Mouse (Mus musculus): ENCODE measurements around the gene Notch3.
"Not testable (repeated sequence)": the region's sequence is repeated elsewhere in the genome, so short reads cannot be mapped to it uniquely, and the experiment has no call there.

The Notch3 gene

GRCm38 (mm10) chr17:32117287-32117871 lies 49.3 kb downstream of the Notch3 start:
- DNase-seq, result no peak

GRCm38 (mm10) chr17:32116586-32117286 lies 49.9 kb downstream of the Notch3 start:
- DNase-seq, result no peak

- not testable (repeated sequence) for DNase-seq
Measured at GRCm38 (mm10) chr17:32114486-32114885, 52.2 kb downstream of the Notch3 start.

- peak; percentile 63 for DNase-seq
Measured at GRCm38 (mm10) chr17:32113523-32114421, 52.9 kb downstream of the Notch3 start.

GRCm38 (mm10) chr17:32113255-32113522 lies 53.5 kb downstream of the Notch3 start:
- no peak for DNase-seq

- no peak for DNase-seq
Measured at GRCm38 (mm10) chr17:32112434-32113254, 54.0 kb downstream of the Notch3 start.

GRCm38 (mm10) chr17:32110980-32111780 lies 55.5 kb downstream of the Notch3 start:
- no peak for DNase-seq

GRCm38 (mm10) chr17:32110424-32110823 lies 56.2 kb downstream of the Notch3 start:
- no peak for DNase-seq

- DNase-seq, result no peak
Measured at GRCm38 (mm10) chr17:32109201-32109940, 57.3 kb downstream of the Notch3 start.

- DNase-seq, result not testable (repeated sequence)
Measured at GRCm38 (mm10) chr17:32108320-32109011, 58.2 kb downstream of the Notch3 start.

GRCm38 (mm10) chr17:32107877-32108276 lies 58.8 kb downstream of the Notch3 start:
- no peak for DNase-seq

- DNase-seq, result no peak
Measured at GRCm38 (mm10) chr17:32106358-32106757, 60.3 kb downstream of the Notch3 start.

GRCm38 (mm10) chr17:32103054-32103453 lies 63.6 kb downstream of the Notch3 start:
- no peak for DNase-seq

GRCm38 (mm10) chr17:32099943-32100586 lies 66.6 kb downstream of the Notch3 start:
- DNase-seq, result peak; percentile 37

- DNase-seq, result no peak
Measured at GRCm38 (mm10) chr17:32099574-32099942, 67.1 kb downstream of the Notch3 start.

- not testable (repeated sequence) for DNase-seq
Measured at GRCm38 (mm10) chr17:32098905-32099304, 67.7 kb downstream of the Notch3 start.

GRCm38 (mm10) chr17:32097676-32098075 lies 69.0 kb downstream of the Notch3 start:
- DNase-seq, result no peak

GRCm38 (mm10) chr17:32092895-32093294 lies 73.8 kb downstream of the Notch3 start:
- no peak for DNase-seq

- no peak for DNase-seq
Measured at GRCm38 (mm10) chr17:32092241-32092619, 74.4 kb downstream of the Notch3 start.
